Mouse (Mus musculus): ENCODE data around the gene Lsamp. TPM values are rescaled to one million over a fixed set of nuclear protein-coding genes. Genes with fewer than 3 reads are reported as not detected.

Gene Lsamp
- polyA plus RNA-seq, 1 experiment: 0.36 TPM

DNA sequence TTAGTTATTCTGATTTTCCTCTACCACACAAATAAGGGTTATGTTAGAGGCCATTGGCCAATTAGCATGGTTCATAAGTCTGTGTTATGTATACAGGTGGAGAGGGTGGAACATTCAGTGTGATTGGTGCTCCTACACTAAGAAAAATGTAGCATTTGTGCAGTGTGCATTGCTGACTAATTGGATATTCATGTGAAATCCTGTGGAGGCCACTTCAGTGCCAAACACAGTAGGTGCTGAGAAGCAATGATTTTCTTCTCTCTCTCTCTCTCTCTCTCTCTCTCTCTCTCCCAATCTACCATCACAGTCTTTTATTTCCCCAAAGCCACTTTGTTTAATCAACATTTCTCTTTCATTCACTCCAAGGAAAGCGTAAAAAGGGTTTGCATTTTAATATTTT lies 387.1 kb downstream of the Lsamp start:
- Histone ChIP-seq H3K27ac (replicated peaks; ENCODE audit: low read depth, low read length) (no peak overlapping the region), H3K4me1 (ENCODE audit: control insufficient read depth, insufficient read depth, insufficient read length, low read length) (no peaks in the 10 kb centered on the region), H3K4me3 (ENCODE audit: insufficient read depth, low read depth, low read length) (no peak overlapping the region)

DNA sequence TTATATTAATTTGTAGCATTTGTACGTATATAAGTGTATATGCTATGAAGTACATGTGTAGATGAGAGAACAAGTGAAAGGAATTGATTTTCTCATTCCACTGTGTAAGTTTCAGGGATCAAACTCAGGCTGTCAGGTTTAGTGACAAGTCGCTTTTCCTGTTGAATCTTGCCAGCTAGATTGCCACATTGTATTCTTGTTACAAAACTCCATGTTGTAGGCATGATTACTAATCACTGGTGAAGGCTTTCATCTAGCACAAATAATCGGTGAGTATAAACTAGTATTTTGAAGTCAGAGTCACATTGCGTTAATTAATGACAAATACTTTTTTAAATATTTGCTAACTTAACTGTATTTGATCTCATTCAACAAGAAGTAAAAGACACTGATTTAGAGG lies 391.2 kb downstream of the Lsamp start:
- Histone ChIP-seq H3K4me1 (ENCODE audit: control insufficient read depth, insufficient read depth, insufficient read length, low read length) (no peaks in the 10 kb centered on the region), H3K27ac (replicated peaks; ENCODE audit: low read depth, low read length) (no peak overlapping the region), H3K4me3 (ENCODE audit: insufficient read depth, low read depth, low read length) (no peak overlapping the region)

DNA sequence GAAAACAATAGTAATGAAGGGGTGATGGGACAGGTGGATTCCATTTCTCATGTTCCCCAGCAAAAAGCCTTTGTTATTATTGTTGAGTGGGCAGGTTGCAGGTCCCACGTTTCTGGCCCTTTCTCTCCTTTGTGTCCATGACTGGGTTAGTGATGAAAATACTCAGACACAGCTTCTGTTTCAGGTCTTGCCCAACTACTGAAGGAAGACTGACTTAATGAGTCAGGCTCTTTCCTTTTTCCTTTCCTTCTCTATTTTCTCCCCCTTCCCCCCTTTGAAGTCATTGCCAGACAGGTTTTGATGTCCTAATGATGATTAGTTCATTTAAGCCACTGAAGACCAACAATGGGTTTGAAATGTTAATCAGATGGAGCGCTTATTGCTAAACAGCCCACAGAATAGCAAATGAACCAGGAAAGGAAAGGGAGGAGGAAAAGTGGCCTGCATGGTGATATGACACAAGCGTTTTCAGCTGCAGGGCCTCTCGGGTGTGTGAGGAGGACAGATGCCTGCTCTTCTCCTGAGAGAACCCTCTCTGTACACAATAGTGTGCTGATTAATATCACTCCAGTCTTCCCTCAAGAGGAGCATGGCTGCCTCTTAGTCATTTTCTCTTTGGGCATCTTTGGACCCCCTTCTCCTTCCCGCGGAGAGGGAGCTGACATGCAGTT lies 393.1 kb downstream of the Lsamp start:
- Histone ChIP-seq H3K27ac (replicated peaks; ENCODE audit: low read depth, low read length) (no peak overlapping the region), H3K4me3 (ENCODE audit: insufficient read depth, low read depth, low read length) (no peak overlapping the region), H3K4me1 (ENCODE audit: control insufficient read depth, insufficient read depth, insufficient read length, low read length) (no peaks in the 10 kb centered on the region)

DNA sequence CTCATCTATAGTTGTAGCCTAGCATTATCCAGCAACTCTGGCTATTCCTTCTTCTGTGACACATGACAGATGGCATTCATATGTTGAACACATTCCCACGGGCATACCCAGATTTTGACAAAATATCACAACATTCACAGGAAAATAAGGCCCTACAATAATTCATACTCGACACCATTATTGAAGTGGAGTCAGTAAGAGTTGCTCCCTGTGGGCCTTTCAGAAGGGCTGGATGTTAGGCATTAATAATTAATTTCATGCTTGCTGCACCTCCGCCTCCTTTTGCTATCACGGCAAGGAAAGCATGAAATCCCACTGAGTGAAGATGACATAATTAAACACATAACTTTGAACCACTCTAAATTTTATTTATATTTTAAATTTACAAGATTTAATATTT lies 407.9 kb downstream of the Lsamp start:
- H3K4me3 ChIP-seq (ENCODE audit: insufficient read depth, low read depth, low read length): no peak overlapping the region
- H3K4me1 ChIP-seq (ENCODE audit: control insufficient read depth, insufficient read depth, insufficient read length, low read length): no peaks in the 10 kb centered on the region
- no peak overlapping the region for H3K27ac ChIP-seq (replicated peaks; ENCODE audit: low read depth, low read length)

DNA sequence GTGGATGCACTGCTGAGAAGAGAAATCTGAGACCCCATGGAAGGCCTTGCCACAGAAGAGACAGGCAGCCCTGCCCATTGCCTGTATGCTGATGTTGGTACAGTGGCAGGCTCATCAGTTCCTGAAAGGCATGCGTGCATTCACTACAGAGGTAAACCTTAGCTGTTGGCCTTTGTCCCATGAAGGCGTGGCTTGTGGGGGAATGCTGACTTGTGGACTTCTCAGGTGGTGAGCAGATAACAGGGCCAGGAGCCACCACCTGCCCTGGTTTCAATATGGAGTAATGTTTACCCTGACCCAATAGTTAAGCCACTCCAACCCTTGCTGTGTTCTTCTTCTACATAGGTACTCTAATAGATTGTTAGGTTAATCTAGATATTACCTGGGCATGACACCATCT lies 415.4 kb downstream of the Lsamp start:
- Histone ChIP-seq H3K4me1 (ENCODE audit: control insufficient read depth, insufficient read depth, insufficient read length, low read length) (no peaks in the 10 kb centered on the region), H3K27ac (replicated peaks; ENCODE audit: low read depth, low read length) (no peak overlapping the region), H3K4me3 (ENCODE audit: insufficient read depth, low read depth, low read length) (no peak overlapping the region)

DNA sequence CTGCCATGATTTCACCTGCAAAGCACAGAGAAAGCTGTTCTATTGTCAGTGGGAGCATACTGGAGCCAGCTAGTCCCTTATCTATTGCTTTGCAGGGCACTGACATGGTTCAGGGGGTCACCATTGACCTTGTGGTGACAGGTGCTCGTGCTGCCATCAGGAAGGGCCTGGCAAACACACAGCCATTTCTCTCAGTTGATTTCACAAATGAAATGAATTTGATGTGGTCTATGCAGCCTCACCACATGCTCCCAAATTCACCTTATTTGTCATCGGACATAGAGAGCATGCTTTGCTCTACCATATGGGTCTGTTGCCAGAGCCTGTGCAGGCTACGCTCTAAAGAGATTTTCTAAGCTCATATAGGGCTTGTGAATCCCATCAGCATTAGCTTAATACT lies 450.1 kb downstream of the Lsamp start:
- H3K27ac ChIP-seq (replicated peaks; ENCODE audit: low read depth, low read length): no peak overlapping the region
- no peak overlapping the region for H3K4me3 ChIP-seq (ENCODE audit: insufficient read depth, low read depth, low read length)
- no peaks in the 10 kb centered on the region for H3K4me1 ChIP-seq (ENCODE audit: control insufficient read depth, insufficient read depth, insufficient read length, low read length)

DNA sequence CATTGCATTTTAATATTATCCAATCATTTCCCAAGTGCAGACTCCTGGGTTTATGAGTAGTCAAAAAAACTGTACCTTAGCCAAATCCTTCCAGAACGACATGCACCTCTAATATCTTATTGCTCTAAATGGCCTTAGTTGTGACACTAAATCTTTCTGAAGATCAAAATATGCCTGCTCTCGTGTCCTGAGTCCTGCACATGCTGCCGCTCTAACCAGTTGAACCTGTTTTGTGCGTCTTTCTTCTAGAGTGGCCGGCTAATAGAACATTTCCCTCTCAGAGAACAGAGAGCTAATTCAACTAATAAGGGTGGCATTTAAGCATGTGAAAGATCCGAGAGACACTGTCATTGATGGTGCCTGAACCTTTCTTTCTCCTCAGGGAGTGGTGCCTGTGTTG lies 452.3 kb downstream of the Lsamp start:
- Histone ChIP-seq H3K27ac (replicated peaks; ENCODE audit: low read depth, low read length) (no peak overlapping the region), H3K4me3 (ENCODE audit: insufficient read depth, low read depth, low read length) (no peak overlapping the region), H3K4me1 (ENCODE audit: control insufficient read depth, insufficient read depth, insufficient read length, low read length) (no peaks in the 10 kb centered on the region)

DNA sequence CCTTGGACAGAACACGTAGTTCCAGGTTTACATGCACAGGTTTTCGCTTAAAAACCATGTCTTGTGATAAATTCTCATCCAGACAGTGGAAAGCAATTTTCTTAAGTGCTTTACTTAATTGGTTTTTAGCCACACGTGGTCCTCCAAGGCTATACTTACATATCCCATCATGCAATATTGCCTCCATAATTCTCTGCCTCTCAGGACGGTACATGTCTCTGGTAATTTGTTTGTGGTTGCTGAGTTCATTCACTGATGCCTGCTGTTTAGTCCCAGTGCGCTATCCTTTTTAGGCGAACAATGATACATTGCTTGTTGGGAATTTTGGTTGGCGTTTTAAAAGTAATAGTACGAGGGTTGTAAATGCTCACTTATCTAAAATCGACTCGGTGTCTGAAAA lies 453.7 kb downstream of the Lsamp start:
- H3K4me1 ChIP-seq (ENCODE audit: control insufficient read depth, insufficient read depth, insufficient read length, low read length): no peaks in the 10 kb centered on the region
- H3K27ac ChIP-seq (replicated peaks; ENCODE audit: low read depth, low read length): no peak overlapping the region
- no peak overlapping the region for H3K4me3 ChIP-seq (ENCODE audit: insufficient read depth, low read depth, low read length)

DNA sequence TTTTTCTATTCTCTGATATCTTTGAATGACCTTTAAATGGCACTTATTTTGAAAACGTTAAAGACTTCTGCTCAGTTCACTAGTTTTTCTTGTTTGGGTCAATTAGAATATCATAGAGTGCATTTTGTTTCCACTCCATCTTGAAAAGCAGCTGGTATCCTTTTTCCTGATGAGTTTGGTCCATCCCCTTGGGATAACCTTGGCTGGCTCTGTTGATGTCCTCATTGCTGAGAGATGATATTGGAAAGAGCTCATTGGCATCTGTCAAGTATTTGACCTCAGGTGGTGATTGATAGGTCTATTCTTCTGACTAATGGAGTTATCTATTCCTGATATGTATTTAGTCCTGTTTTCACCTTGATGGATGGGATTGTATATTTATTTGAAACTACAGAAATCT lies 454.7 kb downstream of the Lsamp start:
- Histone ChIP-seq H3K4me1 (ENCODE audit: control insufficient read depth, insufficient read depth, insufficient read length, low read length) (no peaks in the 10 kb centered on the region), H3K4me3 (ENCODE audit: insufficient read depth, low read depth, low read length) (no peak overlapping the region), H3K27ac (replicated peaks; ENCODE audit: low read depth, low read length) (no peak overlapping the region)

DNA sequence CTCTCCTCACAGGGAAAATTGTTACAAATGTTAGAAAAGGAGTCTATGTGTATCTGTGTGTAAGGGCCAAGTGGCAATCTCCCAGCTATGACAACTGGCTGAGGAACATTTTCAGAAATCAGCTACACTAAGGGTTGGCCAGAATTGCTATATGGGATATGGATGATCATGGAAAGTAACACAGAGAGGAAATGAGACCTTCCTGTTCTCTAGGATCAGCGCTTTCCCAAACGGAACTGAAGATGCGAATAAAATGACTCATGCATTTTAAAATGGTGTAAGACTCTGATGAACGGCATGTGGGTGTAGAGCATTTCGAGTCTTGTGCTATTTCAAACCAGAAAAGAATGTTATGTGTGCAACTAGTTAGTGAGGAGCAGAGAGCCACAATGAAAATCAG lies 462.4 kb downstream of the Lsamp start:
- no peak overlapping the region for H3K27ac ChIP-seq (replicated peaks; ENCODE audit: low read depth, low read length)
- no peaks in the 10 kb centered on the region for H3K4me1 ChIP-seq (ENCODE audit: control insufficient read depth, insufficient read depth, insufficient read length, low read length)
- no peak overlapping the region for H3K4me3 ChIP-seq (ENCODE audit: insufficient read depth, low read depth, low read length)

DNA sequence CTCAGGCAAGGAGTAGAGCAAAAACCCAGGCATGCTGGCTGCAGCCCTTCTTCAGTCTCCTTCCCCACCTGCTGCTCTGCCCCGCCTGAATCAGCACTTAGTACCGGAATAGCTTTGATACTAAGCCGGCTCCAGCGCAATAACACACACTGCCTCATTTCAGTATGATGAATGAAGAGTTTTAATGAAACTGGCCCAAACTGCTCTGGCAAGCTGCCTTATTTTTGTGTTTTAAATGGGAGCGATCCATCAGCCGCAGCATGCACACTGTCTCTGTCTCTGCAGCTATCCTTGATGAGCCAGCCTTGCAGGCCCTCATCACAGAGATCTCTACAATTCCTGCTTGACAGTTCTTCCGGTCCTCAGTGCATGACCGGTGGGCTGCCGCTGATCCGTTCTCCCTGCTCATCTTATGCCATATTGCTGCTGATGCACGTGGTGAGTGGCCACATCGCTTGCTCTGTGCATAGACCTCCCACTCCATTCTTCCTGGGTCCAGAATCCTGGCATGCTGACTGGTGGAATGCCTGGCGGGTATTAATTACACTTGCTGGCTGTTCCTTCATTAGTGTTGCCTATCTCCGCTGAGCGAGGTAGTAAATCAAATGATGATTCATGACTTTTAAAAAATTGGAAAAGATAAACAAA lies 479.4 kb downstream of the Lsamp start:
- H3K27ac ChIP-seq (replicated peaks; ENCODE audit: low read depth, low read length): no peak overlapping the region
- H3K4me3 ChIP-seq (ENCODE audit: insufficient read depth, low read depth, low read length): no peak overlapping the region
- no peaks in the 10 kb centered on the region for H3K4me1 ChIP-seq (ENCODE audit: control insufficient read depth, insufficient read depth, insufficient read length, low read length)

DNA sequence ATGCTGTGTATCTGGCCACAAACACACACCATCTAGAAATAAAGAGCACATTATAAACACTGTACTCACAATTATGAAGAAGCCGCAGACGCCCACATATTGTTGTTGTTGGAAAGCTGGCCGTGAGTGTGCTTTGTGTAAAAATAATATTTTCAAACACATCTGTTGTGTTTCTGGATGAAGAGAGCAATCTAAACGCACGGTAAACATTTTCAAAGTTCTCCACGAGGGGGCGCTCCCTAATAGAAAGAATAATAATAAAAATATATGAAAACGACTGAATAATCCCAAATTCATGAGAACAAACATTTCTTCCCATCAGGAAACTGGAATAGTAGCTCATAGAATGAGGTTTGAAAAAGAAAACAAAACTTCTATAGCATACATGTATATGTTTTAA lies 482.4 kb downstream of the Lsamp start:
- Histone ChIP-seq H3K27ac (replicated peaks; ENCODE audit: low read depth, low read length) (no peak overlapping the region), H3K4me3 (ENCODE audit: insufficient read depth, low read depth, low read length) (no peak overlapping the region), H3K4me1 (ENCODE audit: control insufficient read depth, insufficient read depth, insufficient read length, low read length) (no peaks in the 10 kb centered on the region)

DNA sequence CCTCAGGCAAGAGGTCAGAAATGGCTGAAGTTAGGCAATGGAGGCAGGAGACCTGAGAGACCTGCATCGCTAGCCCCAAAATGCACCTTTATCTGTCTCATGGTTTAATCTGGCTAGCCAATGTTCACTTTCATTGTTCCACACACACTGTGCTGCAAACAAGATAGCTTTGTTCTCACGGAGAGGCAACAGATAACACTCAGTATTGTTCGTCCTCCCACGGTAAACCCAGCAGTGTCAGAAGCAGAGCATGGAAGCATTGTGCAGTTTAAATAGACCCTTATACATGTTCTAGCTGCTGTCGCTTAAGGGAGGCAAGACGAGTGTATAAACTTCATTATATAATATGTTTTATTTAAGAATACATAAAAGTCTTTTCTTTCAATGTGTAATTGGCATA lies 486.8 kb downstream of the Lsamp start:
- Histone ChIP-seq H3K4me3 (ENCODE audit: insufficient read depth, low read depth, low read length) (no peak overlapping the region), H3K27ac (replicated peaks; ENCODE audit: low read depth, low read length) (no peak overlapping the region), H3K4me1 (ENCODE audit: control insufficient read depth, insufficient read depth, insufficient read length, low read length) (no peaks in the 10 kb centered on the region)

DNA sequence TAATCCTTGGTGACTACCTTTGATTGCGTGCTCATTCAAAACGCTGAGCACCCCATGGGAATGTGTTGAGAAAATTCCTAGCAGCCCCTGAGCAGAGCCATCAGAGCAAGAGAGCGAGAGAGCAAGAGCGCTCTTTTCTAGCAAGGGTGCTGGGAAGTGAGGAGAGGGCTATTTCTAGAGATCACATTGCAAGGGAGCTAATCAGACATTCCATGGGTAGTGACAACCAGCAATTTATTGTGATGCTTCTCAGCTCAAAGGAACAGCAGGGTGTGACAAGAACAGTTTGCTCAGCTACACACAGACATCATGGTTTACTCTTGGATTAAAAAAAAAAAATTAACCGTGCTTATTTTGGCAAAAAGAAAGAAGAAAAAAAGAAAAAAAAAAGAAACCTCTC lies 487.8 kb downstream of the Lsamp start:
- Histone ChIP-seq H3K4me1 (ENCODE audit: control insufficient read depth, insufficient read depth, insufficient read length, low read length) (no peaks in the 10 kb centered on the region), H3K27ac (replicated peaks; ENCODE audit: low read depth, low read length) (no peak overlapping the region), H3K4me3 (ENCODE audit: insufficient read depth, low read depth, low read length) (no peak overlapping the region)

DNA sequence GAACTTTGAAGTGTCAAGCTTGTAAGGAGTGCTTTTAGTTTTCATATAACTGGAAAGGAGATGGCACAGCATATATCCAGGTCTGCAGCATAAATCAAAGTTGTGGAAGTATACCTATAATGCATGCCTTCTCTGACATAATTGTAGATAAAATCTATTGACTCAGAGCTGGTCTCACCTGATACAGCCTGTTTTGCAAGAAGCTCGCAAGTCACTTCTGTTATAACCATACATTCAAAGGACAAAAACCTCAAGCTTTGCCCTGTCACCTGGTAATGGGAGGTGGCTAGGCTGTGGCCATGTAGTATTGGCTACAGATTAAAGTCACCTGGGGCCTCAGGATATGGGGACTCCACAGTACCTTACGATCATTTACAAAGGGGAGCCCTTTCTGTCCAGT lies 507.4 kb downstream of the Lsamp start:
- no peaks in the 10 kb centered on the region for H3K4me1 ChIP-seq (ENCODE audit: control insufficient read depth, insufficient read depth, insufficient read length, low read length)
- H3K27ac ChIP-seq (replicated peaks; ENCODE audit: low read depth, low read length): no peak overlapping the region
- no peak overlapping the region for H3K4me3 ChIP-seq (ENCODE audit: insufficient read depth, low read depth, low read length)

DNA sequence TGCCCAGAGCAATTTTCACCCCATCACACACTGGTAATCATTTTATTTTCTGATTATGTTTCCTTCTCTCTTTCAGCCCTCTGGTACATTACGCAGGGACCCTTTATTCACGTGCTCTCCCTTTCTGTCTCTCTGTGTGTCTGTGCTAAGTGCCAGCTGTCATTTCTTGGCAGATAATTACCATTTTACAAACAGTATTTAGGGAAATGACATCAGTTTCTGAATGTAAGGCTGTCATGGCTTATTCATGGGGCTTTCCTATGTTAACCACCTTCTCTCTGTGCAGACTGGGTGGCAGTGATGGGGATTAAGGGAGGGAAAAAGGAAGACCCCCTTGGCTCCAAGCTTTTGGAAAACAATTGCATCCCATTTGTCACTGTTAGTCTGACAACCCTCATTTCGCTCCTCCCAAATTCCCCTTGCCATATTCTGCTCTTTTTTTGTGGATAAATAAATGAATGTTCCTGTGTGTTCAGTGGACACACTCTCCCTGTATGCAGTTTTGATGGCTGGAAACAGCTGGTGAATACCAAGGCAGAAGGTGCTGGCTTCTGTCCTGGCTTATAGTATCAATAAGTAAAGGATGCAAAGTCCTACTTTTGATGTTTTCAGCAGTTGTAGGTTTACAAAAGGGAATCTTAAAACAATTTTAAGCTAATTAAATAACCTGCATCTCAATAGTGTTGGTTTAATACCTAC lies 520.2 kb downstream of the Lsamp start:
- Histone ChIP-seq H3K4me1 (ENCODE audit: control insufficient read depth, insufficient read depth, insufficient read length, low read length) (no peaks in the 10 kb centered on the region), H3K4me3 (ENCODE audit: insufficient read depth, low read depth, low read length) (no peak overlapping the region), H3K27ac (replicated peaks; ENCODE audit: low read depth, low read length) (no peak overlapping the region)
